Mouse (Mus musculus) myocyte (in vitro differentiated cells): Measurements from ENCODE around the gene Snx14.

Source experiments
- MAX ChIP-seq: IDR thresholded peaks from one replicate; pipeline ENCODE4 v1.6.1; 2011; ENCODE audit warnings: low read depth, mild to moderate bottlenecking, control low read depth
- POLR2A ChIP-seq: IDR thresholded peaks from one replicate; pipeline ENCODE4 v1.6.1; 2011; ENCODE audit warnings: low read depth, mild to moderate bottlenecking, control low read depth, moderate library complexity; ENCODE audit not compliant: insufficient read length

DNA sequence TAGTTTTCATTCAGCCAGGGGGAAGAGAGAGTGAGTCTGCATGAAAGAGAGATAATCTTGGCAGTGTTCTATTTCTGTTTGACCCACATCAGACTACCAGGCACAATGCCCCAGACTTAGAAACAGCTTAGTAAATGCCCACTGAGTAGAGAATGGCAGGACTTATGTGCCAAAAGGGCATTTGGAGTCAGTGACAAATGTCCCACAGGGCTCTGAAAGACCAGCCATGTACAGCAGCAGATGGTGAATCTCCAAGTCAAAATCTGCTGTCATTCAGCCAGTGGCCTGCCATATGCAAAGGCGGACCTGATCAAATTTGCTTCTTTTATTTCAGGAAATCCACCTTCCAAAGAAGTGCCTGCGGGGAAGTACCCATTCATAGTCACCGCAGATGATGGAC is 75.7 kb downstream of the Snx14 start:
- no peak for TF ChIP-seq POLR2A
- TF ChIP-seq MAX: no peak
